Mouse (Mus musculus) lung, adult 2 months (tissue): ENCODE measurements around the gene Tnnt3. TPM values are rescaled to one million over a fixed set of nuclear protein-coding genes. Genes with fewer than 3 reads are reported as not detected.
A peak's percentile ranks its signal among the peaks of the same experiment; 100 is the strongest.

Experiments used
- DNase-seq: peaks from one replicate; pipeline ENCODE4 v3.0.0; 2022
- H3K4me1 ChIP-seq: fragments of 200-500 bp; 2 replicates; pipeline ENCODE4 v1.6.1; 2011; ENCODE audit warnings: low read length; ENCODE audit not compliant: control insufficient read depth, insufficient read depth
- H3K4me3 ChIP-seq: fragments of 200-500 bp; replicated peaks from 2 replicates; pipeline ENCODE3; 2011; ENCODE audit warnings: low read depth, mild to moderate bottlenecking, control low read depth, low read length; ENCODE audit errors: extremely low read depth
- CTCF ChIP-seq: fragments of 200-500 bp; IDR thresholded peaks from 2 replicates; pipeline ENCODE4 v1.5.1; 2011; ENCODE audit warnings: mild to moderate bottlenecking, low read length, control low read depth; ENCODE audit not compliant: insufficient read depth
- POLR2A ChIP-seq: fragments of 200-500 bp; IDR thresholded peaks from 2 replicates; pipeline ENCODE4 v1.6.1; 2011; ENCODE audit warnings: low read depth, mild to moderate bottlenecking, control low read depth, low read length, borderline replicate concordance; ENCODE audit errors: extremely low read depth
- WGBS: fragments of 180-500 bp; shearing (Covaris S2); methylation state at CpG from one replicate; pipeline ENCODE4 v1.1.7; 2018; 5-methylcytosine and 5-hydroxymethylcytosine counted together
- polyA plus RNA-seq: library from polyadenylated mRNA; depleted of rRNA; stranded (reverse); fragments of >200 nt; gene quantifications from 2 replicates; pipeline ENCODE4 v1.2.3, GENCODE M21; 2012

The Tnnt3 gene
- polyA plus RNA-seq, 1 experiment = 64.7 TPM

GRCm38 (mm10) chr7:142461446-142461845 is 37.2 kb upstream of the Tnnt3 start:
- no peak for DNase-seq
- no peak for TF ChIP-seq POLR2A
- peak overlapping the region; percentile 66 for H3K4me3 ChIP-seq
- peaks cover 4% of the 10 kb centered on the region; the same call in 1 of the 2 replicates for H3K4me1 ChIP-seq
- 67% methylated on average over 2 of the region's 2 CpGs for WGBS

- Histone ChIP-seq H3K4me1 (0 out of 2 replicates have a peak, but pooled peaks cover 2% of the 10 kb centered on the region), H3K4me3 (peak overlapping the region; percentile 20)
- no peak for TF ChIP-seq POLR2A
- TF ChIP-seq CTCF = no peak
- WGBS = 74% methylated on average over 6 of the region's 6 CpGs
- DNase-seq = no peak
Measured at GRCm38 (mm10) chr7:142462190-142462589, 36.4 kb upstream of the Tnnt3 start.

GRCm38 (mm10) chr7:142462594-142463078 is 36.0 kb upstream of the Tnnt3 start:
- TF ChIP-seq CTCF (no peak), POLR2A (no peak)
- H3K4me3 ChIP-seq = peak overlapping the region; percentile 4

GRCm38 (mm10) chr7:142470171-142470691 is 28.4 kb upstream of the Tnnt3 start:
- TF ChIP-seq POLR2A (no peak), CTCF (no peak)
- WGBS = 61% methylated on average over 7 of the region's 7 CpGs
- no peak overlapping the region for H3K4me3 ChIP-seq
- no peak for DNase-seq
- H3K4me1 ChIP-seq = 0 out of 2 replicates have a peak, but pooled peaks cover 4% of the 10 kb centered on the region

More at GRCm38 (mm10) chr7:142462594-142463078, 36.0 kb upstream of the Tnnt3 start:
- DNase-seq = no peak
- 0 out of 2 replicates have a peak, but pooled peaks cover 2% of the 10 kb centered on the region for H3K4me1 ChIP-seq
- WGBS = 62% methylated on average over 4 of the region's 4 CpGs

- H3K4me1 ChIP-seq = 0 out of 2 replicates have a peak, but pooled peaks cover 4% of the 10 kb centered on the region
- WGBS = 29% methylated on average over 4 of the region's 4 CpGs
- no peak overlapping the region for H3K4me3 ChIP-seq
- TF ChIP-seq POLR2A (no peak), CTCF (no peak)
- DNase-seq = no peak
Measured at GRCm38 (mm10) chr7:142470808-142471413, 27.7 kb upstream of the Tnnt3 start.

- DNase-seq = no peak
- TF ChIP-seq POLR2A (no peak), CTCF (no peak)
- Histone ChIP-seq H3K4me1 (0 out of 2 replicates have a peak, but pooled peaks cover 4% of the 10 kb centered on the region), H3K4me3 (no peak overlapping the region)
- WGBS = 67% methylated on average over 6 of the region's 6 CpGs
Measured at GRCm38 (mm10) chr7:142471414-142471861, 27.2 kb upstream of the Tnnt3 start.

GRCm38 (mm10) chr7:142471884-142472570 is 26.6 kb upstream of the Tnnt3 start:
- TF ChIP-seq CTCF (no peak), POLR2A (no peak)
- H3K4me3 ChIP-seq = no peak overlapping the region
- WGBS = 47% methylated on average over 15 of the region's 15 CpGs
- H3K4me1 ChIP-seq = 0 out of 2 replicates have a peak, but pooled peaks cover 4% of the 10 kb centered on the region
- no peak for DNase-seq

- no peak for TF ChIP-seq CTCF
- no peak for TF ChIP-seq POLR2A
- no peak for DNase-seq
- 91% methylated on average over 4 of the region's 4 CpGs for WGBS
- Histone ChIP-seq H3K4me3 (no peak overlapping the region), H3K4me1 (0 out of 2 replicates have a peak, but pooled peaks cover 4% of the 10 kb centered on the region)
Measured at GRCm38 (mm10) chr7:142472936-142473335, 25.7 kb upstream of the Tnnt3 start.

- 0 out of 2 replicates have a peak, but pooled peaks cover 4% of the 10 kb centered on the region for H3K4me1 ChIP-seq
- no peak overlapping the region for H3K4me3 ChIP-seq
- no peak for TF ChIP-seq CTCF
- TF ChIP-seq POLR2A = no peak
- 88% methylated on average over 2 of the region's 2 CpGs for WGBS
- DNase-seq = no peak
Measured at GRCm38 (mm10) chr7:142473476-142473875, 25.2 kb upstream of the Tnnt3 start.
